Mouse (Mus musculus): ENCODE results near the gene Sh3bgrl.

Sh3bgrl gene

DNA sequence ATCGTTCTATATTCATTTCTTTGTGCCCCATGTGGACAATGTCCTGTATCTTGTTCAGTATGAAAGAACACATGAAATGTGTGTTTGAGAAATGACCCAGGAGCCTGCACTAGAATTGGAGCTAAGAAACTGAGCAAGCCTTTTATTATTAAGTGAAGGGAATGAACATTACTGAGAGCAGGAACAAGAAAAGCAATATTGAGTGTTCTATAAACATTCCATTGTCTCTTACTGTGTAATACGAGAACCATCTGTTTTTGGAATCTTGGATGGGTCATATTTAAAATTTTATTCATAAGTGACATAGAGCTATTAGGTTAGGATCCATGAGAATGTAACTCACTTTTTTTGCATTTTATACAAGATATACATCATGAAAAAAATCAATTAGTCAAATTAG is 36.7 kb downstream of the Sh3bgrl start:
- no peak for DNase-seq (ENCODE audit: low spot score in 2 of 2)

DNA sequence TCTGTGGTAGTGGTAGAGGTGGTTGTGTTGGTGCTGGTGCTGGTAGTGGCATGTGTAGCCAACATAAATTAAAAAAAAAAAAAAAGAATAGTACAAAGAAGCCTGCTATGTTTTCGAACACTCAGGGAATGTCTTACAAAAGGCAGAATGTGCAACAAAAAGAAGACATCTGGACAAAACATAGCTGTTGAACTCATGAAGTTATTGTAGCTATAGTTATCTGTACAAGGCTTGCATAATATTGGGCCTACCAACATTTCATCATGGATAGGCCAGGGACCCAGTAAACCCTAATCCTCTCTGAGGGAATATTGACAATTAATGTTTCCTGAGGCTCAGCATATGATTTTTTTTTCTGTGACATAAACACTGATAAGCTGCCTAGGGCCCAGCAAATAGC is 37.3 kb downstream of the Sh3bgrl start:
- DNase-seq (ENCODE audit: low spot score in 2 of 2) = no peak

GRCm38 (mm10) chrX:109133500-109133899 is 38.3 kb downstream of the Sh3bgrl start:
- DNase-seq (ENCODE audit: low spot score in 2 of 2) = no peak

- DNase-seq (ENCODE audit: low spot score in 2 of 2) = no peak
Measured at GRCm38 (mm10) chrX:109136306-109136705, 41.1 kb downstream of the Sh3bgrl start.

- DNase-seq (ENCODE audit: low spot score in 2 of 2) = no peak
Measured at GRCm38 (mm10) chrX:109136820-109137219, 41.7 kb downstream of the Sh3bgrl start.

DNA sequence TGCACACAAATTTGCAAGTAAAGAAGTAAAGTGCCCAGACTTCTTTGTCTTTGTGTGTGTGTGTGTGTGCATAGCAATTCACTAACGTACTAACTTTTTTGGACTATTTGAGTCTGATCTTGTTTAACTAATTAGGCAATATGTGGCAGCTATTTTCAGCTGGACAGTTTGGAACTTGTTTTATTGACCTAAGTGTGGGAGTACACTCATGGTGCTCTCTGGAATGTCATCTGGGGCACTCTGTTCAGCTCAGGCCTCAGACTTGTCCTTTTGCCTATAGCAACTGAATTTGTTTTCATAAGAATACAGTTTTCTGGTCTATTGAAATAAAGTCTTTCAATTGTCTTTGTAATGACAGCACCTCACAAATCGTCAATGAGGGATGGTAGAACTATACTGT is 42.1 kb downstream of the Sh3bgrl start:
- DNase-seq (ENCODE audit: low spot score in 2 of 2) = no peak

DNA sequence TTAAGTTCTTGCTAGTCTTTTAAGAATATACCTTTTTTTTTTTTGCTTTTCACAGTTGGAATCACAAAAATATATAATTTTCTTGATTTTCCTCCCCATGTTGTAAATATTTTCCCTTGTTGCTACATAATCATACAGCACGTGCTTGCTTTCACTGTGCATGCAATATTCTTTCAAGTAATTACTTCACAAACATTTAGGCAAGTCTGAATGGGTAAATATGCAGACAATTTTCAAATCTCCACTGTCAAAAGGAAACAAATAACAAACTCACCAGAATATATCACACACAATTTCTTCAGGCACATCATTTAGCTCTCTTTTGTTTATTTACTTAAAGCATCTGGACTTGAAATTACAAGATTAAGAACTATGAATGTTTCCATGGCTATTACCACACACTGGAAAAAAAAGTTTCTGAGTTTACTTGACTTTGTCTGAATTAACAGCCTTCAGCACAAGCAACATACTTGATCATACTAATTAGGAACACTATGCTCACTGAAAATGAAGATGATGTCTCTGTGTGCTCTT is 46.2 kb downstream of the Sh3bgrl start:
- DNase-seq (ENCODE audit: low spot score in 2 of 2) = no peak

DNA sequence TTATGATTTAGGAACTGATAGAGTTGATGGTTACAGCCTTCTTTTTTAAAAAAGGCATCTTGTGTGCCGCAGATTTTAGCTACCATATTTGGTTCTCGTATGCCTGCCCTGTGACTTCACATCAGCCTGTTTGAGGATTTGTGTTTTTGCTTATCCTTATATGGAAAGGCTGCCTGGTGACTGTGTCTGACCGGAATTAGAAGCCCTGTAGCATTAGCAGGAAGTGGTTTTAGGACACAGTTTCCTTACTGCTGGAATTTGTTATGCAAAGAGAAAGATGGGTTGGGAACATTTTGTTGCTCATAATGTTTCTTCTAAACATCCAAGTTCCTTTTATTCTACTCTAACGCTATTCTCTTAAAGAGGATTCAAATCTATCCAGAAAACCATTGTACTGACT is 47.1 kb downstream of the Sh3bgrl start:
- no peak for DNase-seq (ENCODE audit: low spot score in 2 of 2)

DNA sequence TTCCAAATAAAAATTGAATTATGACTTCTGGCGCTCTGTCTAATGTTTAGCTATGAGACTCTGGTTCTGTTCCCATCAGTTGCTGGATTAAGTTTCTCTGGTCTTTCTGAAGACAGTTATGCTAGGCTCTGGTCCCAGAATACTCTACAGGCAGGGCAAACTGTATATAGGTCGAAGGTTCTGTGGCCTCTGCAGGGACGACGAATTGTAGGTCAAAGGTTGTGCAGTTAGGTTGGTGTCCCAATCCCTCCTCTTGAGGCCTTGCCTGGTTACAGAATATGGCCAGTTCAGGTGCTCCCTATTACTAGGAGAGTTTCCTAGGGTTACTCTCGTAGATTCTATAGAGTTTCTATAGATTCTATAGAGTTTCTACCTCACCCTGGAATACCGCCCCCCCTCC is 50.6 kb downstream of the Sh3bgrl start:
- DNase-seq (ENCODE audit: low spot score in 2 of 2) = no peak

GRCm38 (mm10) chrX:109147108-109147507 is 51.9 kb downstream of the Sh3bgrl start:
- DNase-seq (ENCODE audit: low spot score in 2 of 2) = no peak

DNA sequence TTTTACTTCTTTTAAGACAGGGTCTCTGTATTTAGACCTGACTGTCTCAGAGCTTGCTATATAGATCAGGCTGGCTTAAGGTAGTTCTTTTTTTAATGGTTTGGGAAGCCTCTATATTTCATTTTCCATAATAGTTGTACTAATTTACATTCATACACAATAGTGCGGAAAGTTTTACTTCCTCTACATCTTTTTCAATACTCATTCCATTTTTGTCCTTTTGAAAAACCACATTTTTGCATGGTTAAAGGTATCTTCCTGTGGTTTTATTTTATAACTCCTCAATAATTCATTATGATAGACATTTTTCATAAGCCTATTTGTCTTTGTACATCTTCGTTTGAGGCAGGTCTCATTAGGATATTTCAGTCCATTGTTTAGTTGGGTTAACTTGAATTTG is 56.1 kb downstream of the Sh3bgrl start:
- DNase-seq (ENCODE audit: low spot score in 2 of 2) = no peak

DNA sequence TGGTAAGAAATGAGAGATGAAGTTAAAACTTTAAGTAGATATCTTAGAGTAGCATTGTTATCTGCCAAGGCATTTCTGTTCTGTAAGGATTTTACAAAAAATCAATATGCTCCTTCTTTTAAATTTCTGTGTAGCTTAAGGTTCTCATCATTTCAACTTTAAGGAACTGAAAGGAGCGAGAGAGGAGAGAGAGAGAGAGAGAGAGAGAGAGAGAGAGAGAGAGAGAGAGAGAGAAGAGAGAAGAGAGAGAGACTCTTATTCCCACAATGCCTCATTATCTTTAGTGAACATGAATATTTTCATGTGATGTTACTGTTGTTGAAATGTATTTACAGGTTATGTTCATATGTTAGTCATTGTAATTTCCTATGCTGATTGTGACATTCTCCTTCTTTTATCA is 65.2 kb downstream of the Sh3bgrl start:
- no peak for DNase-seq (ENCODE audit: low spot score in 2 of 2)

- DNase-seq (ENCODE audit: low spot score in 2 of 2) = no peak
Measured at GRCm38 (mm10) chrX:109160901-109161300, 65.7 kb downstream of the Sh3bgrl start.

GRCm38 (mm10) chrX:109175038-109175437 is 79.9 kb downstream of the Sh3bgrl start:
- DNase-seq (ENCODE audit: low spot score in 2 of 2) = no peak

DNA sequence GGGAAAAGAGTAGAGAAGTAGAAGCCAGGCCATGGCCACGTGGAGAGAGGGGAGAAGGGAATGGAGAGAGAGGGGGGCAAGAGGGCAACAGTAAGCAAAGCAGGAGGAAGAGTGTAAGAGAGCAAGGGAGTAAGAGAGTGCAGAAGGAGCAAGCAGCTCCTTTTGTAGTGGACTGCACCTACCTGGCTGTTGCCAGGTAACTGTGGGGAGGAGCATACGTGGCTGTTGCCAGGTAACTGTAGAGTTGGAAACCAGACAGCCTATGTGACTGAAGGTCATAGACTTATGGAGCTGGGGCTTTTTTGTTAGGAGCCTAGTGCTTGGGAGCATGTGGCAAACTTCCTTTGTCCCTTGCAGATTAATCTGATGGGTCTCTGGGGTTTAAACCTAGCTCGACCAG is 80.3 kb downstream of the Sh3bgrl start:
- no peak for DNase-seq (ENCODE audit: low spot score in 2 of 2)

GRCm38 (mm10) chrX:109184706-109185478 is 89.7 kb downstream of the Sh3bgrl start:
- DNase-seq (ENCODE audit: low spot score in 2 of 2) = no peak

DNA sequence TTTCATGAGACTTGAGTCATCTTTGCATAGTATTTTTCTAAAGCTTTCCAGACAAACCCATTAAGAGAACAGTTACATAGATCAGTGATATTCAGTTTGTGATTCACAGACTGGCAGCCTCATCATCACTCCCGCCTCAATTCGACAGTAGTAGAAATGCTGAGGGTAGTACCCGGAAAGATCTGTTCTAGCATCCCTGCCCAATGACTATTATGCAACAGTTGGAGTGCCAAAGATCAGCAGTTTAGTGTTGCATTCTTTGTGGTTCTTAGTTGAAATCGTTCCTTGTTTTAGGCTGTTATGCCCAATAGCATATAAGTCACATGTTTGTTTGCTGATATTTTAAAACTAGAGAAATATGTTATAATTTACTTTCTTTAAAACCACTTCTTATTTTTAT is 94.4 kb downstream of the Sh3bgrl start:
- DNase-seq (ENCODE audit: low spot score in 2 of 2) = no peak

GRCm38 (mm10) chrX:109190969-109191368 is 95.8 kb downstream of the Sh3bgrl start:
- DNase-seq (ENCODE audit: low spot score in 2 of 2) = no peak

DNA sequence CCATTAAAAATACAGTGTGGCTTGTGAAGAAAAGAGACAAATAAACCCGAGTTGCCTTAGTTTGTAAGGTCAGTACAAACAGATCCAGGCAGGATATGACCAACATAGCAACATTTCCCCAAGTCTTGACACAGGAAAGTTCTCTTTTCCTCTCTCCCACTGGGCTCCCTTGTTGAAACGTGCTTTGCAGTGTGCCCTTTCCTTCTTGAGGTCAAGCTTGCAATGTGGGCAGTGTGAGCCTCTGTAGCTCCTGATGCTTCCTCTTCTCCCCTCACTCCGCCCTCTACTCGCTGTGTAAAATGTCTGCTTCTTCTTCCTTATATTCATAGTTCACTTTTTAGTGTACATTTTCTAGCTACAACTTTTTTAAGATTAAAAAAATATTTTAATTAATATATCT is 96.3 kb downstream of the Sh3bgrl start:
- no peak for DNase-seq (ENCODE audit: low spot score in 2 of 2)

- no peak for DNase-seq (ENCODE audit: low spot score in 2 of 2)
Measured at GRCm38 (mm10) chrX:109196468-109196867, 101.3 kb downstream of the Sh3bgrl start, which contains the start of gene Gm6377. Gm6377 (plus strand) TSS chrX:109196756.

GRCm38 (mm10) chrX:109207843-109208242 is 112.7 kb downstream of the Sh3bgrl start:
- no peak for DNase-seq (ENCODE audit: low spot score in 2 of 2)

- DNase-seq (ENCODE audit: low spot score in 2 of 2) = no peak
Measured at GRCm38 (mm10) chrX:109228720-109229119, 133.6 kb downstream of the Sh3bgrl start.

GRCm38 (mm10) chrX:109235383-109236036 is 140.3 kb downstream of the Sh3bgrl start:
- DNase-seq (ENCODE audit: low spot score in 2 of 2) = no peak
